Mouse (Mus musculus) thymus, postnatal 36 days (tissue): ENCODE measurements at regions not wholly inside any gene's neighbourhood (a gene's known extent, or its start where the extent isn't known, plus 50 kb on each side); places are given as distances from the start of the nearest gene placed in this dataset.
"Not testable (repeated sequence)": the region's sequence is repeated elsewhere in the genome, so short reads cannot be mapped to it uniquely, and the experiment has no call there.

ENCODE experiments used
- DNase-seq, 2 experiments: peaks; one replicate each; pipeline ENCODE4 v3.0.0; 2022; ENCODE audit warnings: mixed read lengths in 2 of 2

- no peak for DNase-seq
These were observed 1638.0 kb downstream of the Car8 start for GRCm38 (mm10) chr4:6600766-6601367.

DNA sequence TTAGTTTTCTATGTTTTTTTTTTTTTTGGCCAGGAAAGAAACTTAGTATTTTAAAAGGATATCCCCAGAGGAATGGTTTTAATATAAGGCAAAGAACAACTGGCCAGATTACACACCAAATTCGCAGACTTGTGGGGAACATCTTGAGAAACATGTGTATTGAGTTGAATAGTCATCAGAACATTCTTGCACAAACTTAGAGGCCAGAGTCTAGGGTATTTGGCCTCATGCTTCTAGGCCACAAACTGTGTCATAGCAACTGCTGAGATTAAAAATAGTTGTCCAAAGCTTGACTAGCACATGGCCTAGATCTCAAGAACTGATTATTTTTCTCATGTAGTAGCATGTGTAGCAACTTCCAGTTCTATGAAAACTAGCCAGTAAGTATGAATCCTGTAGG is 1642.5 kb downstream of the Car8 start:
- DNase-seq: no peak

GRCm38 (mm10) chr4:6592890-6593289 is 1646.0 kb downstream of the Car8 start:
- not testable (repeated sequence) for DNase-seq

DNA sequence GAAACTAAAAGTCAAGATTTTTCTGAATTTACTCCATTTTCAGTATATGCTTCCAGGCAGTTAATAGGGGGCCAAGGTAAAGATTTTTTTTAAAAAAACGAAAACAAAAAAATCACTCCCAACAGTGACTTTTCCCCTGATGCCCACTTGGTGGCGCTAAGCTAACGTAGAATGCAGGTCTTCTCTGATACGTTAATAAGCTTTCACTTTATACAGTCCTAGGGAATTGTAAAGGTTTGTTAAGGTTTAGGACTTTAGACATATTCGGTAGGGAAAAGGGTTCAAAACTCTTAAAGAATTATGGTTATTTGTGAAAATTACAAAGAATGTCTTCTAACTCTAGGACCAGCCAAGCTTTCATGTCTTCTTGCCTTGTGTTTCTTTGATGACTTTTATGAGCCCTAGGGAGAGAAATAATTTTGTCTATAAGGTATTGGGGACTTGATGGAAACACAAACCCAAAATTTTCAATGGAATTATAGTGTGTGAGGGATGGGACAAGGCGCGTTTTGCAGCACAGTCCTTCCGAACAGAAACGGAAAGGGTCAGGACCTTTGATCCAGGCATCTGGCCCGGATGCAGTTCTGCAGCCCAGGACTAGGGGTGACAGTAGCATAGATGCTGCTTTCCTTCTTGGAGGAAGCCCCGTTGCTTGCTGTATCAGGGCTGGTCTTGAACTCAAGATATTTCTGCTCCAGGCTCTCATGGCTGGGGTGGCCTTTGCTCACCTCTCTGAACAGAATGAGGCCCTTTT is 1677.1 kb downstream of the Car8 start:
- peak; percentile 24 to 25 for DNase-seq

- no peak for DNase-seq
These were observed 1699.2 kb downstream of the Car8 start for GRCm38 (mm10) chr4:6539626-6540025.

- DNase-seq: no peak
These were observed 1706.4 kb downstream of the Car8 start for GRCm38 (mm10) chr4:6532441-6532840.

- DNase-seq: no peak
These were observed 1721.2 kb downstream of the Car8 start for GRCm38 (mm10) chr4:6517626-6518025.

DNA sequence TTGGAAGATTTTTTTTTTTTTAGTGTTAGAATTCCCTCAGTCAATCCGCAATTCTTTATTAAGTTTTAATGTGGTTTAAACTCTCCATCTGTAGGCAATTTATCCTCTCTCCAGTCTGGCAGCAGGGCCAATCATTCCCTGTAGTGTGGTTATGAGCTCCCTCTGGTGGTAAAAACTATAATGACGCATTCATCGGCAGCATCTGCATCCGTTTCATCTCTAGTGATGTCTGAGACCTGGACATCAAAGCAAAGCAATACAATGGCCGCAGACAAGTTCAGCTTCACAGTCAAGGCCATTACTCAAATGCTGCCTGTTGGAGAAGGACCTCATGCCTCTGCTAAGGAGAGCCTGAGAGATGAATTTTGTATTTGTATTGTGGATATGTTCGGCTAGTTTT is 1721.7 kb upstream of the Impad1 start:
- peak; percentile 39 to 41 for DNase-seq

GRCm38 (mm10) chr4:6513635-6514034 is 1720.5 kb upstream of the Impad1 start:
- DNase-seq: no peak

GRCm38 (mm10) chr4:6512749-6513364 is 1719.7 kb upstream of the Impad1 start:
- DNase-seq: peak; percentile 73 to 80

DNA sequence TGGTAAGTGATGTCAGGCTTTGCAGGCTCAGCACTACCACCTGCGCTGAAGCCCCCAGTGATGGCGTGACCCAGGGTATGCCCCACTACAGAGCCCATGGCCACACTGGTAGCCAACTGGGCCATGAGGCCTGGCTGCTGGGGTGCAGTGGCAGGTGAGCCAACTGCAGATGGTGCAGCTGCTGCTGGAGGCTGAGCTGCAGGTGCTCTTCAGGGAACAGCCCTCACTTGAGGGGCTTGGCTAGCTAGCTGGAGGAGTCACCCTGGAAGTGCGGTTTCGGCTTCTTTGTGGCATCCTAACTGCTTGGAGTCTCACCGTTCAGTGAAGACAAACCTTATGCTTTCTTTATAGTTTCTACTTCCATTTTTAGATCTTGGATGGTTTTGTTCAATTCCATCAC is 1714.9 kb upstream of the Impad1 start:
- DNase-seq: peak; percentile 27 to 62
